Mouse (Mus musculus): ENCODE measurements around the gene Tsc22d3. TPM values are rescaled to one million over a fixed set of nuclear protein-coding genes. Genes with fewer than 3 reads are reported as not detected.

The Tsc22d3 gene
- total and polyA plus RNA-seq, 2 experiments from 2014 or later = 172 to 240 TPM

DNA sequence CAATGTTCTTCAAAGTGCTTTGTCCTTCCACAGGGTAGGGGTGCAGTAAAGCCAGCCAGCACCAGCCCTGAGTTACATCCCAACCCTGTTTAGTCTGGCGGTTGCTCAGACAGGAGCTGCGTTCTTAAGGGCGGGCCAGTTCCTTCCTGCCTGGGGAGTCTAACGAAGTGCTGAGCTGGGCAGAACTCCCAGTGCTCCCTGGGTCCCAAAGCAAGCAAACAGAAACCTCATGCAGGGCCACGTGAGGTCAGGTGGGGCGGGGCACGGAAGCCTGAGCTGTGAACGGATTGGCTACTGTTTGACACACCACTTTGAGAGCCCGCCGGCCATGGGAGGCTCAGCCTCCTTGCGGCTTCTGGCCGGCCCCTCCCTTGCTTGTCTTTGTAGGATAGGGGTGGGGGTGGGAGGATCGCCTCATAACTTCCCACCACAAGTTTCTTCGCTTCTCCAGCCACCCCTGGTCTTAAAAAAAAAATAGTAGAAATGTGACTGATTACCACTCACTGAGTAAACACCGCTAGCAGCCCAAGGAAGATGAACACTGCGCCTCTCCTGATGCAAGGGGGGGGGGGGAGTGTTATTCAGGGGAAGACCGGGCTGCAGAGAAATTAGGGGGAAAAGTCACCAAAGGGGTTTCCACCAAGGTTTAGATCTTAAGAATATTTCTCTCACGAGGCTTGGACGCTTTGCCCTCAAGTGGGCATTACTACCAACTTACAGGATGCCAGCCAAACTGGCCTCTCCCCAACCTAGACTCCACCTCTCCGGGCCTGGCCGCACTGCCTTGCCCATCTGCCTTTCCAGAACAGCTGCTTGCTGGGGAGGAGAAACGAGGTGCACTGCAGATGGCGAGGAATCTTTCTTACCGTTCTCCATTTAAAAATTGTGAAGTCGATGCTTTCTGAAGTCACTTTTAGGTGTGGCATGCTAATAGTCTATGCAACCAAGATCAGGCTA is 80.0 kb downstream of the Tsc22d3 start:
- 18% methylated on average over 24 of the region's 25 CpGs for WGBS
- no peaks in the 10 kb centered on the region for H3K9me3 ChIP-seq (replicated peaks; ENCODE audit: control insufficient read depth, low read length)

DNA sequence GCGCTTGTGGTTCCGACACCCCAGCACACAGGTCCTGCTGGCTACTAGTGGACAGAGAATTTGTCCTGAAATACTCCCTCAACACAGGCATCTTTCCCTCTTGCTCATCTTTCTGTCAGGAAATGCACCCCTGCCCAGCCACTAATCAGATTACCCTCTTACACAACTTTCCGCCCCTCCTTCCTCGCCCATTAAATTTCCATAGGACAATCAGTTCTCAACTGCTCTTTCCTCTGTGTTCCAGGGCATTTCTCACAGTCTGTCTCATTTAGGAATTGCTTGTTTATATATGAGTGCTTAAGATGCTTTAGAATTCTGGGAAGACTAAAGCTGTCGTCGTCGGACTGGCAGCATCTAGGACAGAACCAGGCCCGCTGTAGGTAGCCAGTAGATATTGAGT is 82.1 kb downstream of the Tsc22d3 start:
- Histone ChIP-seq H3K27ac (ENCODE audit: low read depth) (no peak overlapping the region), H3K9ac (replicated peaks; ENCODE audit: low read depth, low read length) (no peak overlapping the region), H3K27me3 (ENCODE audit: control insufficient read depth, insufficient read depth, low read length) (no peaks in the 10 kb centered on the region), H3K36me3 (replicated peaks; ENCODE audit: control insufficient read depth, insufficient read depth, low read length) (no peaks in the 10 kb centered on the region), H3K9me3 (replicated peaks; ENCODE audit: control insufficient read depth, low read length) (no peaks in the 10 kb centered on the region), H3K4me3 (ENCODE audit: low read depth, low read length) (no peak overlapping the region), H3K4me2 (ENCODE audit: low read depth, low read length) (no peak overlapping the region), H3K4me1 (ENCODE audit: control insufficient read depth, insufficient read depth) (no peaks in the 10 kb centered on the region; the same call in 1 of the 2 replicates)
- WGBS = 89% methylated on average over 8 of the region's 8 CpGs
- DNase-seq (ENCODE audit: low spot score) (no peak), ATAC-seq (ENCODE audit: insufficient read depth, low read depth) (no peak)
- no peak for TF ChIP-seq EP300 (IDR thresholded peaks at IDR 0.05; ENCODE audit: low read depth)

More for the DNA sequence above, 80.0 kb downstream of the Tsc22d3 start:
- Histone ChIP-seq H3K27ac (ENCODE audit: low read depth) (peak overlapping the region; percentile 80), H3K4me1 (ENCODE audit: control insufficient read depth, insufficient read depth) (no peaks in the 10 kb centered on the region; the same call in 1 of the 2 replicates), H3K4me2 (ENCODE audit: low read depth, low read length) (peak overlapping the region; percentile 59), H3K27me3 (ENCODE audit: control insufficient read depth, insufficient read depth, low read length) (no peaks in the 10 kb centered on the region), H3K9ac (replicated peaks; ENCODE audit: low read depth, low read length) (no peak overlapping the region), H3K36me3 (replicated peaks; ENCODE audit: control insufficient read depth, insufficient read depth, low read length) (no peaks in the 10 kb centered on the region), H3K4me3 (ENCODE audit: low read depth, low read length) (peak overlapping the region; percentile 28)
- TF ChIP-seq EP300 (IDR thresholded peaks at IDR 0.05; ENCODE audit: low read depth) (peak; percentile 69), CTCF (IDR thresholded peaks at IDR 0.05; ENCODE audit: low read depth) (no peak)
- DNase-seq (ENCODE audit: low spot score) = peak; percentile 86
- ATAC-seq (ENCODE audit: insufficient read depth, low read depth) = peak; percentile 98

DNA sequence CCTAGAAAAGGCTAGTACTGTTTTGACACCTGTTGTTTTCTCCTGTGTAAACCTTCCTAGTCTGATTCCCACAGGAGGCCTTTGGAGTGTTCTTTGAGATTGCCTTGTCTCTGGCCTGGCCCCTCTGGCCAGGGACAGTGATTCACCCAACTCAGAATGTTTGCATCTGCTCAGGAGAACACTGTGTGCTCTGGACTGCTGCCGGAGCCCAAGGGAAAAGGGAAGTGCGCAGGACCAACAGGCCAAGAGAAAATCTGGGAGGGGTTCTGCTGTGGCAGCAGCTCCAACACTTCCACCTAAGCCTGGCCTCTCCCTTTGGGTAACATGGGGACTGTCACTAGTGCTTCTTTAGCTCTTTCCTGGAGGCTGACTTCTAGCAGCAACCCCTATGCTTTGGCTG is 87.1 kb downstream of the Tsc22d3 start:
- H3K9ac ChIP-seq (replicated peaks; ENCODE audit: low read depth, low read length) = no peak overlapping the region
- no peaks in the 10 kb centered on the region for H3K27me3 ChIP-seq (ENCODE audit: control insufficient read depth, insufficient read depth, low read length)
- no peak overlapping the region for H3K27ac ChIP-seq (ENCODE audit: low read depth)
- no peaks in the 10 kb centered on the region for H3K36me3 ChIP-seq (replicated peaks; ENCODE audit: control insufficient read depth, insufficient read depth, low read length)
- no peak for DNase-seq (ENCODE audit: low spot score)
- no peaks in the 10 kb centered on the region for H3K4me1 ChIP-seq (ENCODE audit: control insufficient read depth, insufficient read depth)
- WGBS = 72% methylated on average over 2 of the region's 2 CpGs
- peak; percentile 30; the same call in 1 of the 2 replicates for ATAC-seq (ENCODE audit: insufficient read depth, low read depth)
- no peak overlapping the region for H3K4me2 ChIP-seq (ENCODE audit: low read depth, low read length)
- no peaks in the 10 kb centered on the region for H3K9me3 ChIP-seq (replicated peaks; ENCODE audit: control insufficient read depth, low read length)
- TF ChIP-seq EP300 (IDR thresholded peaks at IDR 0.05; ENCODE audit: low read depth) = 0 out of 2 replicates have a peak, but pooled peaks have one; percentile 29
- no peak for TF ChIP-seq CTCF (IDR thresholded peaks at IDR 0.05; ENCODE audit: low read depth)
- no peak overlapping the region for H3K4me3 ChIP-seq (ENCODE audit: low read depth, low read length)

DNA sequence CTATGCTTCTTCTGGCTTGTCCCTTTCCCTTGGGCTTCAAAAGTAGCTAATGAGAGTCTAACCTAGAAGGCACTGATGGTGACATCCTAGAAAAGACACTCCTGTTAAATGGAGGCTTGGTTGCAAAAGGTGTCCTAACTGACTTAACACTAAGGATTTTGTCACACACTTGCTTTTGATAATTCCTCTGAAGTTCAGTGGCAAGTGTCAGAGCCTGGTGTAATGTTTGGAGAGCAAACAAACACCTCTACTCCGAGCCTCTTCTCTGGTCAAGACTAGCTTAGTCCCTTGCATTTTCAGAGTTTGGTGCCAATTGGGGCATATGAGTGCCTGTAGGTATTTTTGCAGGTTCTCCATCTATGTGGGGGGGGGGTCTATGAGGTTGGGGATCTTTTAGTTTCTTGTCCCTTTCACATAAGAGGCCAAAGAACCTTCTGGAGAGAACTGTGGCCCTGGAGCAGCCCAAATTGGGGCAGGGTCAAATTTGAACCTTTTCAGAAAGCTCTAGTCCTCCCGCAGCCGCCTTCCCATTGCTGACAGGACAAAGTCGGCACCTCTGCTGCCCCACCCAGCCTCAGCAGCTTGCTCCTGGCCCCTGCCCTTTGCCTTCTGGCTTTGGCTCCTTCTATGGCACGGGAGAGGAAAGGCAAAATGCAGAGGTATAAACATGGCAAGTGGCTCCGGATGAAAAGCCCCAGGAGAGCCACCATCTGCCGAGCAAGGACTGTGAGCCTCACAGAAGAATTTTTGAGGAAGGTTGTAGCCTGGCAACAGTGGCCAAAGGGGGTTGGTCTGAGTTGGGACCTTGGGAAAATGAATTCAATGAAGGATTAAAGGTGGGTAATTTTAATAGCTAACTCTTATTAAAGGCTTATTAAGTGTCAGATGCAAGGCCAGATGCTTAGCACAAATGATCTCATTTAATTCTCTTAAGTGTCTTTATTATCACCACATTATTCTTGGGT is 88.5 kb downstream of the Tsc22d3 start:
- 67% methylated on average over 6 of the region's 7 CpGs for WGBS
- Histone ChIP-seq H3K4me2 (ENCODE audit: low read depth, low read length) (no peak overlapping the region), H3K9me3 (replicated peaks; ENCODE audit: control insufficient read depth, low read length) (no peaks in the 10 kb centered on the region), H3K27ac (ENCODE audit: low read depth) (no peak overlapping the region), H3K9ac (replicated peaks; ENCODE audit: low read depth, low read length) (no peak overlapping the region), H3K4me1 (ENCODE audit: control insufficient read depth, insufficient read depth) (no peaks in the 10 kb centered on the region), H3K4me3 (ENCODE audit: low read depth, low read length) (no peak overlapping the region), H3K27me3 (ENCODE audit: control insufficient read depth, insufficient read depth, low read length) (no peaks in the 10 kb centered on the region), H3K36me3 (replicated peaks; ENCODE audit: control insufficient read depth, insufficient read depth, low read length) (no peaks in the 10 kb centered on the region)
- no peak for DNase-seq (ENCODE audit: low spot score)
- no peak for TF ChIP-seq CTCF (IDR thresholded peaks at IDR 0.05; ENCODE audit: low read depth)
- TF ChIP-seq EP300 (IDR thresholded peaks at IDR 0.05; ENCODE audit: low read depth) = no peak
- no peak for ATAC-seq (ENCODE audit: insufficient read depth, low read depth)

DNA sequence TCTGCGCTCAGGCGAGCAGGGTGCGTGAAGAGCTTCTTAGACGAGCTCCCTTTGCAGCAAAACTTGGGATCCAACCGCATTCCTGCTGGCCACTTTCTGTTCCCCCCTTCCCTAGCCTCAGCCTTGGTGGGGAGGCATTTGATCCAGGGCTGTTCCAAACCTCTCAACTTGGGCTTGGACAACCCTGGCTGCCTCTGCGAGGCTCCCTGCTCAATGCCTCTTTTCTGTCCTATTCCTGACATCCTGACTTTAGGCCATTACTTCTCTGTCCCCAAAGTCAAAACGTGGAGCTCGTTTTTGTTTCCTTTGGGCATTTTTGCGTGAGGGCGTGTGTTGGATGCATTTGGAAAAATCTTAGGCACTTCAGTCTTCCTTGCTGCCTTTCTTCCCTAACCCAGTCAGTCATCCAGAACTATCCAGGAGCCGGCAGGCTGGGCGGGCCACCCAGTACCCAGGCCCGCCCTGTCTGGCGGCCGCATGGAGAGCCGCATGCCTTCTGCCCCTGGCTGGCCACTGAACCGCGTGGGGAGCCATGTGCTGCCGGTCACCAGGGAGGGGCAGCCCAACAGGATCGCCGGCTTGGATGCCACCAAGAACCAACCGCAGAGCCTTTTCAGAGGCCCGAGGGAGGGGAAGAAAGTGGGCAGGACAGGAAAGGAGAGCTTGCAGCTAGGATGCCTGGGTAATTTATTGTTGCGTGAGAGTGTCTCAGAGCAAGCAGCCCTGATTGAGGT is 89.6 kb downstream of the Tsc22d3 start:
- Histone ChIP-seq H3K4me1 (ENCODE audit: control insufficient read depth, insufficient read depth) (no peaks in the 10 kb centered on the region), H3K4me2 (ENCODE audit: low read depth, low read length) (no peak overlapping the region), H3K36me3 (replicated peaks; ENCODE audit: control insufficient read depth, insufficient read depth, low read length) (no peaks in the 10 kb centered on the region), H3K27me3 (ENCODE audit: control insufficient read depth, insufficient read depth, low read length) (no peaks in the 10 kb centered on the region), H3K9me3 (replicated peaks; ENCODE audit: control insufficient read depth, low read length) (no peaks in the 10 kb centered on the region), H3K4me3 (ENCODE audit: low read depth, low read length) (no peak overlapping the region), H3K9ac (replicated peaks; ENCODE audit: low read depth, low read length) (no peak overlapping the region), H3K27ac (ENCODE audit: low read depth) (peak overlapping the region; percentile 38; the same call in 1 of the 2 replicates)
- peak; percentile 85 for ATAC-seq (ENCODE audit: insufficient read depth, low read depth)
- peak; percentile 63 for DNase-seq (ENCODE audit: low spot score)
- TF ChIP-seq EP300 (IDR thresholded peaks at IDR 0.05; ENCODE audit: low read depth) (no peak), CTCF (IDR thresholded peaks at IDR 0.05; ENCODE audit: low read depth) (no peak)
- WGBS = 36% methylated on average over 24 of the region's 24 CpGs

All from heart, postnatal 0 days (tissue).